Mouse (Mus musculus): ENCODE results near the gene Aktip.

Aktip gene

GRCm38 (mm10) chr8:91188152-91188551 lies 11.6 kb downstream of the Aktip start:
- no peak for DNase-seq

GRCm38 (mm10) chr8:91186372-91186771 lies 13.4 kb downstream of the Aktip start:
- DNase-seq: no peak

DNA sequence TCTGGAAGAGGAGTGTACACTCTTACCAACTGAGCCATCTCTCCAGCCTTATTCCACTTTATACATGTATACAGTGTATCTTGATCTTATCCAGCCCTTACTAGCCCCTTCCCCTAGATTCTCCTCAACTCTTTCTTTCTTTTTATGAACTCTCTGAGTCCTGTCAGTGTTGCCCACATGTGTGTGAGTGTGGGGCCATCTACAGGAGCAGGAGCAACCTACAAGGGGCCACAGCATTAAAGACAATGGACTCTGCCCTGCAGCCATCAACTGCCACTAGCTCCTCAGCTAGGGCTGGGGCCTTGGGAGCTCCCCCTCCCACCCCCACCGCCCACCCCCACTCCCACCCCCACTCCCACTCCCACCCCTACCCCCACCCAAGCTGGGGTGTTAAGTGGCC lies 22.1 kb downstream of the Aktip start:
- no peak for DNase-seq

- no peak for DNase-seq
Measured at GRCm38 (mm10) chr8:91176176-91176575, 23.6 kb downstream of the Aktip start.

- no peak for DNase-seq
Measured at GRCm38 (mm10) chr8:91171605-91172004, 28.2 kb downstream of the Aktip start.

- no peak for DNase-seq
Measured at GRCm38 (mm10) chr8:91170914-91171313, 28.9 kb downstream of the Aktip start.

DNA sequence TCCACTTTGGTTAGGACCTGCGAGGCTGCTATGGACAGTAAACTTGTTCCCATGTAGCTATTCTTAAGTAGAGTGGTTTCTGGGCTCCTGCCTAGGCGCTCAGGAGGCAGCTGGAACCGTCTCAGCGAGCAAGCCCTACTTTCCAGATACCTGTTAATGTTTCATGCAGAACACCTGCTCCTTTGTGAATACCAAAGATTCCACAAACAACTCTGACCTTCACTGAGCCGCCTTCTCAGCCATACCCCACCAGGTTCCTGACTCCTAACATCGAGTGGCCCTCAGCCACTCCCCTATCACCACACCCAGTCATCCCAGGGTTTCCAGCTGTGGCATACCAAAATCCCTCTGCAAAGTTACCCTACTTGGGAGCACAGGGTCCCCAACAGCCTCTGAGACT lies 29.6 kb downstream of the Aktip start:
- DNase-seq: peak; percentile 32 to 63

DNA sequence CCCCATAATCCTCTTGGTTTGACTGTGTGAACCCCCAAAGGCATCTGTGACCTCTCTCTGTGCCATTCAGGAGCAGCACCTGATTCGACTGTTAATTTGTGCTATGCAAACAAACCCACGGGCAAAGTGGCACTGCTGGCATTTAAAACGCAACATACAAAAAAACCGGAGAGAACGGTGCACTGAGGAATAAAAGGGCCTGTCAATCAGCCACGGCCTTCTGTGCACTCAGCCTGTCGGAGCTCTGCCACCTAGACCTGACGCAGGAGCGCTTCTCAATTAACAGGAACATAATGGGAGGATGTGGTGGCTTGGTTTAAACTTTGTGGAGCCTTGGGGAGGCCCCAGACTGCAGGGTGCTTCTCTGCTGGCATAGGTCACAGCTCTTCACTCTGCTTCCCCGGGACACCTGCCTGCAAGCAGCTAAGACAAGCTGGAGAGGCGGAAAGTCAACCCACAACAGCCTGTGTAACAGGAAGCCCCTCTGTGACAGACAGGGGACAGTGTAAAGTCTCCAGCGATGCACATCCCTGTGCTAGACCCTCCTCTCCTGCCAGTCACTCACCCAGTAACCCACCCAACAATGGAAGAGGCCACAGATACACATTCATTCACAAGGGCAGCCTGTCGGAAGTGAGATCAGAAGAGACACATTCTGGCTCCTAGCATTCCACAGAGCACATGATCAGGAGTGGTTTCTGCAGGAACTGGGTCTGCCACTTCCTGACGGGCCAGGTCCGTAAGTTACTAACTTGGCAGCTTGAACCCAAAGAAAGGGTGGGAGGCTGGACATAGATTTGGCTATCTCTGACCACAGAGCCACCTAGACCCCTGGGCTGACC lies 39.6 kb downstream of the Aktip start:
- no peak for DNase-seq

DNA sequence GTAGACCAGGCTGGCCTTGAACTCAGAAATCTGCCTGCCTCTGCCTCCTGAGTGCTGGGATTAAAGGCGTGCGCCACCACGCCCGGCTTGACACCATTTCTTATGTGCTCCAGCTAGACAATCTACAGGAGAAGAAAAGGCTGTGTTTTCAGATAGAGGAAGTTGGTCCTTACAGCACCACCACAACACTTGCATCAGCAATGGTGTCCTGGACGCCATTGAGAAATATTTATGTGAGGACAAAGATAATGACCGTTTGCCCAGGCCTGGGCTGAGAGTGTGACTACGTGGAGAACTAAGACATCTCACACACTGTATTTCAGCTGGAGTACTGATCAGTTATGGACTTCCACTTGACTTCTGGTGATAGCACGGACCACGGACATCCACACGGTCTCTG lies 41.2 kb downstream of the Aktip start:
- no peak for DNase-seq

- DNase-seq: peak; percentile 71 to 72
Measured at GRCm38 (mm10) chr8:91154564-91154963, 45.2 kb downstream of the Aktip start.

- no peak for DNase-seq
Measured at GRCm38 (mm10) chr8:91153831-91154230, 45.9 kb downstream of the Aktip start.

DNA sequence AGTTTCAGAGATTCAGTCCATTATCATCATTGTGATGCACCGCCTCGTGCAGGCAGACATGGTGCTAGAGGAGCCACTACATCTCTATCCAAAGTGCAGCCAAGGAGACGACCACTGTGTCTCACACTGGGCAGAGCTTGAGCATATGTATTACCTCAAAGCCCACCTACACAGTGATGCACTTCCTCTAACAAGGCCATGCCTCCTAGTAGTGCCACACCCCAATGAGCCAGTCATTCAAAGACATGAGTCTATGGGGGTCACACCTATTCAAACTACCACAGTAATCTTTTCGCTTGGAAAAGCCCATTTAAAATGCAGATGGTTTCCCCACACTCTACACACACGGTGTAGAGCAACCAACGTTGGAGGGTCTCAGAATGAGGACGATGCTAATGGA lies 48.2 kb downstream of the Aktip start:
- no peak for DNase-seq

GRCm38 (mm10) chr8:91149298-91149697 lies 50.5 kb downstream of the Aktip start:
- DNase-seq: no peak

DNA sequence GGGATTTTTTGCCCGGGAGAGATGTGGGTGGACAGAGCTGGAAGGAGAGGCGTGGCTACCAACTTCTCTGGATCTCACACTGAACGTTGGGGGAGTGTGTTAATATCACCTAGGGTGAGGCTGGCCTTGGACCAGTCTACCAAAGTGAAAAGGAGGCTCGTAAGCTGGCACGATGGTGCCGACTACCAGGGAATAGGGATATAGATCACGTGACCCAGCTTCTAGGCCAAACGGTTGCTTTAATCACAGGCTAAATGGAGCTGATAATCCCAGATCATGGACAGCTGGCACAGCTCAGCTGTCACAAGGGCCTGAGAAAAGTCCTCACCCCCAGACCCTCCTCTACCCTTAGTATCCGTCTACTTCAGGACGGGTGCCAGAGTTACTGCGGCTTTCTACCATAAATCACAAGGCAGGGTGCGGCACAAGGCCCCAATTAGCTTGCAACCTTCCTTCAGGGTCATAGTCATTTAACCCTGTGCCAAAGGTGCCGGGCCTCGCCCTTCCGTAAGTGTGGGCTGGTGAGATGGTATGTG lies 51.1 kb downstream of the Aktip start:
- DNase-seq: peak; percentile 48 to 61

- peak; percentile 58 to 60 for DNase-seq
Measured at GRCm38 (mm10) chr8:91147715-91148114, 52.1 kb downstream of the Aktip start.

- peak; percentile 60 to 89 for DNase-seq
Measured at GRCm38 (mm10) chr8:91140828-91141227, 58.9 kb downstream of the Aktip start.

- DNase-seq: peak; percentile 75 to 87
Measured at GRCm38 (mm10) chr8:91135308-91136181, 64.2 kb downstream of the Aktip start.

- DNase-seq: peak; percentile 33 to 35
Measured at GRCm38 (mm10) chr8:91134659-91135058, 65.1 kb downstream of the Aktip start.

- peak; percentile 100 for DNase-seq
Measured at GRCm38 (mm10) chr8:91134070-91134475, 65.7 kb downstream of the Aktip start.

DNA sequence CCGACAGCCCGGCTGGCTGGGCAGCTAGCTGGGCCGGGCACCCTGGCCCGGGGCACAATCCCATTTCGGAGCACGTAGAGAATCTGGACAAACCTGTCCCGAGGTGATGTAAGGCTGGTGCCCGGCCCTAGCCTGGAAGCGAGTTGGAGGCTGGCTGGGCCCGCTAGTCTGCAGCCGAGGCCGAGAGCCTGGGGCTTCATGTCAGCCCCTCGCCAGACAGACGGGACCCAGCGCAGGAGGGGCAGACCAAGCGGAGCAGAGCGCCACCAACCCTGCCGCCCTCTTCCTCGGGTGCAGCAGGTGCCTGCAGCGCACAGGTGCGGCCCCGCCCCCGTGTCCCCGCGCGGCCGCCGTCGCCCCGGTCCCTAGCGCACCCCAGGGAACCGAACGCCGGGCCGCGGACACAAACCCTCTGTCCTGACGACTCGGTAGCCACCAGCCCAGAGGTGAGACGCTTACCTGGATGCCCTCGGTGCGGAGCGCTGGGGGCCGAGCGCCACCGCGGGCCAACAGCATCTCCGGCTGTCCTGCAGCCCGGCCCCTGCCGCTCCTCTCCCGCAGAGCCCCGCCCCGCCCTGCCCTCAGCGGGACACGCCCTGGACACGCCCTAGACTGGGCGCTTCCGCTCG lies 66.2 kb downstream of the Aktip start:
- DNase-seq: no peak

DNA sequence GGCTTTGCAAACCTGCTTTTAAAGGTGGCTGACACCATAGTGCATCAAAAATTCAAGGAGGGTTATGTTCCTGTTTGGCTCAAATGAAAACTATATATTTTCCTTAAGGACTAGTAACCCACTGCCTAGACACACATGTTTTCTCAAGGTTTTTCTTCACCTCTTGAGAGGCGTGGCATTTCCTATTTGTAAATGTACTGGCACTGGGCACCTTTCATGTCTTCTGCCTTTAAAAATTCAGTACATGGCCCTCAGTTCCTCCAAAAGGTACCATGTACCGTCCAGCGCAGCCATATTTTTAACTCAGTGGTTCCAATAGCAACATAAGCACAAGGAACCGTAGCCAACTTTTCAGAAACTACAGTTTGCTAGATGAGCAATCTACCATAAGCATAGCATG lies 67.0 kb downstream of the Aktip start:
- DNase-seq: no peak

GRCm38 (mm10) chr8:91126786-91127185 lies 73.0 kb downstream of the Aktip start:
- no peak for DNase-seq

GRCm38 (mm10) chr8:91124315-91124714 lies 75.5 kb downstream of the Aktip start:
- DNase-seq: peak; percentile 64 to 70

Measured in kidney, adult 8-10 months (tissue).